Mouse (Mus musculus): ENCODE data around the gene Edn1.

The Edn1 gene

DNA sequence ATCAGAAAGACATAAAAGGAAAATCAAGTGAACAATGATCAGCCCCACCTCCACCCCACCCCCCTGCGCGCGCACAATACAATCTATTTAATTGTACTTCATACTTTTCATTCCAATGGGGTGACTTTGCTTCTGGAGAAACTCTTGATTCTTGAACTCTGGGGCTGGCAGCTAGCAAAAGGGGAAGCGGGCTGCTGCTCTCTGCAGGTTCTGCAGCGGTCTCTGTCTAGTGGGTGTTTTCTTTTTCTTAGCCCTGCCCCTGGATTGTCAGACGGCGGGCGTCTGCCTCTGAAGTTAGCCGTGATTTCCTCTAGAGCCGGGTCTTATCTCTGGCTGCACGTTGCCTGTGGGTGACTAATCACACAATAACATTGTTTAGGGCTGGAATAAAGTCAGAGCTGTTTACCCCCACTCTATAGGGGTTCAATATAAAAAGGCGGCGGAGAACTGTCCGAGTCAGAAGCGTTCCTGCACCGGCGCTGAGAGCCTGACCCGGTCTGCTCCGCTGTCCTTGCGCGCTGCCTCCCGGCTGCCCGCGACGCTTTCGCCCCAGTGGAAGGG, at the start of gene Edn1:
Gene Edn1, plus strand, starts transcription at position 316 of the 561 bp plus-strand sequence.
- DNase-seq, result peak; percentile 20 to 39

DNA sequence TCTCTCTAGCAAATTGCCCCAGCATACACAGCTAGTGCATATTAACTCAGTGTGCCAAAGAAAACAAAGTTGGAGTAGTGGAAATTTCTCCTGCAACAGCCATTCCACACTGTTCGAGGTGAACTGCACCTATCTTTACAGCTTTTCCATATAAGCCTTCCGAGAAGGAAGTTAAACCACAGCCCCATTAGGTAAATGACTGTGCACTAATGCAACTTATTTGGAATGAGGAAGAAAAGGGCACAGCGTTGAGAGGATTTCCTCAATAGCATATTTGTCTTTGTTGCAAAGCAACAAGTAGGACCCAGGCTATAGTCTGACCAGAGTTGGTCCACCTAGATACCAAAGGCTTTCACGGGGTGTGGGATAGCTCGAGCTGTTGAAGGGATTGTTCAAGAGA, 47.5 kb upstream of the Edn1 start:
- no peak for DNase-seq

DNA sequence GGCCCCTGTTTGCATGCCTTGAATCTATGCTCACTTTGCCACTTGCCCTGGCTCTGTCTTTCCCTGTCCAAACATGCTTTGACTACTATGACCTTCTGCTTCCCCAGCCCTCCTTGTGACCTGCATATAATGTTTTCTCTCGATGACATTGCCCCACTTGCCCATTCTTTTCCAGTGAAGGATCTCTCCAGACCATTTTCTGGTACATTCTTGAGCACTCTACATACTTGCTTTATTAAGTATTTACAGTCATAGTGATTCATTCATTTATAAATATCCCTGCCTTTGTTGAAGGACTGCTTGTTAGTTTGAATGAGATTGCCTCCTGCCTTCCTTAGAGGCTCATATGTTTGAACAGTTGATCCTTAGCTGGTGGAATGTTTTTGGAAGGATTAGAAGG, 46.2 kb upstream of the Edn1 start:
- DNase-seq, result no peak

DNA sequence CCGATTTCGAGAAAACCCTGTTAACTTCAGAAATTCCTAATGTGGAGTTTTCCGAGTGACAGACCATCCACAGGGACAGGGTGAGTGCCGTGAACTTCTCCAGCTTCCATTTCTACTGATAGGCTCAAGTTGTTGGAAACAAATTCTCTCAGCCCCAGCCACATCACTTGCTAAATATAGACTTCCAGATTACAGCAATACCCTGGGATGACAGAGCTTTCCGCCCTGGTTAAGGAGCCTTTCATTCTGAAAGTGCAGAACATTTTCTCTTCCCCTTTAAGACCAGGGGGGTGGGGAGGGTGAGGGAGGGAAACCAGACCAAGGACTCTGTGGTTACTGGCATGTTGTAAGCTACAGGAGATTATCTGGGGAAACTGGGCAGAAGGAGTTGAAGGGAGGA, 42.9 kb upstream of the Edn1 start:
- no peak for DNase-seq

DNA sequence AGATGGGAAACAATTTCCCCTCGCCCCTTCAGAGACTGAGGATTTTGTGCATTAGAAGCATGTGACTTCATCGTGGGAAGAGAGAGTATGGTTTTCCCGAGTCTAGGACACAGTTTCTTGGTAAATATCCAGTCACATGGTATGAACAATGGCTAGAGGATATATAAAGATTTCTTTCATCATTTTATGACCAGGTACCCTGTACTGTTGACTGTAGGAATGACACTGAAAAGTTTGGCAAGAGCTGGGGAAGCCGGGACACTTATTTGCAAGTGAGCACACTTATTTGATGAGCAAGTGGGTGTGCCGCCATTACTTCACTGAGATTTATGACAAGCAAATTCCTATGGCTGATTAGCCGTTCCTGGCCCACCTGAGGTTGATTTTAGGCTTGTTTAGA, 40.6 kb upstream of the Edn1 start:
- DNase-seq, result no peak

DNA sequence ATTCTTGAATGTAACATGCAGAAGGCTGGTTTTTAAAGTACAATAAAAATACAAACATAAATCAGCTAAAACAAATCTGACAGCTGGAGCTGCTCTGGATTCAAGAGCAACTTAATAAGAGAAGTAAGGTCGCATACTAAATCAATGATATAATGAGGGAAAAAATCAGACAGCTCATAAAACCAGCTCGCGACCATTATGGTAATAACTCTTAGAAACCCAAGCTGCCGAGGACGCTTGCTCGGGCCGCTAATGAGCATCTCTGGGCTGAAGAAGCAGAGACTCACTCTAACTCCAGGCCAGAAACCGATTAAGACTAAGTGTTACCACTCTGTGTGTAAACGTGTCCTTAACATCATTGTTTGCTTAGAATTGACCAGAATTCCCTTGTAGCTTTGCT, 31.2 kb upstream of the Edn1 start:
- DNase-seq, result no peak

DNA sequence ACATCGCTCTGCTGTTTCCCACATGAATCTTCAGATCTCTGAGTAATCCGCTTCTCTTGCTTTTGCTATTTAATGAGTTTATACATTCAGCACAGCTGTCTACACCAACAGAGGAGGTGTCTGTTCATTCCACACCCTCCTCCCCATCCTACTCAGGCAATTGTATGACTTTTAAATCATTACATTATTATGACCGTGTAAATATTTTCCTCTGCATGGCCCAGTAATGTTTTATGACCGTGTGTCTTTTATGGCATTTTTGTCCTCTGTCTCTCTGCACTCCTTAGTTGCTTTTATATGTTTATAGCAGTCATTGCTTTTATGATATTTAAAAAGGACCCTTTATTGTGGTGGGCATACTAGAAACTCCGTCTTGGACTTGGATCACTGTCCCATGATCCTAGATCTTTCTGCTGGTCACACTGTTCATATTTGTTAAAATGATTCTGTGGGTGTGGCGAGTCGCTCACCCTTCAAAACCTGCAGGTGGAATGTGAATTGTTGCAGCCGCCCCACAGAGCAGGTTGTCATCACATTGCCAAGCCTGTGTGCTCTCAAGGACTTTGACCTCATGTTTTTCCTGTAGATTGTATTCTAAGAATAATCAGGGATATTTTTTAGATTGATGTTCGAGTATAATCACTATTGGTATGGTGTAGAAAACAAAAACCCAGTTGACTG, 24.4 kb upstream of the Edn1 start:
- no peak for DNase-seq

DNA sequence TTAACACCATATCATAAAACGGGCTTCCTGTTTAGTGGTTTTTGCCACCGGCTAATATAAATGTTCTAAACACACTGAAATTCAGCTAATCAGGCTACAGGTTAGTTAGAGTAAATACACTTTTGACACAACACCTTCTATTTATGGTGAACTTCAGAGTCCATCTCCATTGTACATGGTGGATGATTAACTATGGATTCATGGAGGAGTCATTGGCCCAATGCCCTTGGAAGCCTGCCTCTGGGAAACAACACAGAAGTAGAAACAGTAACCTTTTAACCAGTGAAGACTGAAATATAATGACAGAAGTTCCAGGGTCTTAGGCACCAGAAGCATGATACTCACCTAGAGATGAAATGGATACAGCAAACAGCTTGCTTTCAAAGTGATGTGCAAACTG, 23.5 kb upstream of the Edn1 start:
- DNase-seq, result no peak

DNA sequence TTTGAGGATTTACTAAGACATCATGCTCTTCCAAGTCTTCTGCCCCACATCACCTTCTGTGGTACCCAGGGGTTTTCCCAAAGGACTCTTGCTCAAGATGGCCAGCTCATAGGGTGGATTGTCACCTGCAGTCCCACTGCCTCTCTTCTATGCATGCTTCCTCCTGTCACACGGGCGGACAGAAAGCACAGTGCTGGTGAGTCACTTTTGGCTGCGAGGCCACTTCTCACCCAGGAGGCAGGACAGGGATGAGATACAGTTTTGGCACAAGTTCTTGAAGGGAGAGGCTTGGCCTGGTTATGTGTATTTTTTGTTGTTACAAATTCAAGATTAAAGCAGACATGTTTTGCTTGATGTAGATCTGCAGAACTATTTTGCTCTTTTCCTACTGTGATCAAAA, 15.4 kb upstream of the Edn1 start:
- DNase-seq, result no peak

DNA sequence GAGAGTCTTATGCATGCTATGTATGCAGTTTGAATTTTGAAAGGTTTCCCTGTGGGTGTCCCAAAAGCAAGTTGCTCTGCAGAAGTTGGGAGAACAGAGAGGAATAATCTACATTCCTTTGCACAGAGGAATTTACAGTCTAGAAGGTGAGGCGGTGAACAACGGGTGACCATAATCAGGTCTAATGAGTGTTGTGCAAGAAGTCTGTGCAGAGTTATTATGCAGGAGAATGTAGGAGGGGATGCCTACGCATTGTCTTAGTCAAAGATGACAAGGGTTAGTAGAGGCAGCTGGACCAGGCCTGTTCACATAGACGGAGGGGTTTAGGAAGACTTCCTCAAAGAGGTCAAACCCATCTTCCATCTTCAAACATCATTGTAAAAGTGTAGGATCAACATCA, 14.5 kb upstream of the Edn1 start:
- no peak for DNase-seq

DNA sequence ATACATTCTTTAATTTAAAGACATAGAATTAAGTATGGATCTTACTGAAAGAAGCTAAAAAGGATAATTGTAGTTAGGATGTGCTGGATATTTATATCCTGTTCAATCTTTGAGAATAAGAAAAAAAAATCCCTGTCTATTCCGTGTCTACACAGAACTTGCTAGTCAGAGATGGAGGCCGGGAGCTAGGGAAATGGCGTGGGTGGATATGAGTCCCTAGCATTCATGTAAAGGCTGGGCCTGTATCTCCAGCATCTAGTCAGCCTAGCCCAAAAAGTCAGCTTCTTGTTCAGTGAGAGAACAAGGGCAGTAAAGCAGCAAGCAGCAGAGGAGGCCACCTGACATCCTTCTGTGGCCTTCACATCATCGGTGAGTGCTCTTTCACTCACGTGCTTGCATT, 8.7 kb upstream of the Edn1 start:
- no peak for DNase-seq

DNA sequence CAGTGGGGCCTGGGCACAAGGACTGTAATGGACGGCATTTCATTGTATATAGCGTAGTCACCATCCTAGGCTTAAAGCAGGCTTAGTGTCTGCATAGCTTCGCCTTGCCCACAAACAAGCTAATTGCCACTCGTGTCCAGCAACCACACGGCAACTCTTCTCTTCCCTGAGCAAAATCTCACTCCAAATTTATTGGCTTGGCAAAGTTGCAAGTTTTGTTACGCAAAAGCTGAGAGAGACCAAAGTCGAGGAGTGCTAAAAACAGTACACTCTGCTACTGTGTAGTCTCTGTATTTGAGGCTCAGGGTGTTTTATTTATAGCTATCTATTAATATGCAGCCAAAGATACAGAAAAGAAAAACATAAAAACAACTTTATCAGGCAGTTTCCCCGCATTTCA, 3.0 kb upstream of the Edn1 start:
- DNase-seq, result no peak

DNA sequence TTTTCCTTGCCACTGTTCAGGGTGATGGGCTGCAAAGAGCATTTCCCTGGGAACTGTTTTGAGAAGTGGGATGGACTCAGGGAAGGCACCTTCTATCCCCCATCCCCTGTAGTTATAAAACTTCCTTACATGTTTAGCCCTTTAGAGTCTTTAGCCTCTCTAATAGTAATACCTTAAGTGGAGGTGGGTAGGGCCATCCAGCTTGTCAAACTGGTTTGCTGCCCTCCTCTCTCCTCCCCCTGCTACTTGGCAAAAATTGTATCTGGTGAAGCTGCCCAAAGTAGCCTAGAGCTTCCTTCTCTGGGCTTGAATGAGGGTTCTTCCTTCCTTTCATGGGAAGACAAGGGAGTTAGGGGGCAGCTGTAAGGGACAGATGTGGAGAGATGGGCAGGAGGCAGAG, 2.5 kb upstream of the Edn1 start:
- no peak for DNase-seq

DNA sequence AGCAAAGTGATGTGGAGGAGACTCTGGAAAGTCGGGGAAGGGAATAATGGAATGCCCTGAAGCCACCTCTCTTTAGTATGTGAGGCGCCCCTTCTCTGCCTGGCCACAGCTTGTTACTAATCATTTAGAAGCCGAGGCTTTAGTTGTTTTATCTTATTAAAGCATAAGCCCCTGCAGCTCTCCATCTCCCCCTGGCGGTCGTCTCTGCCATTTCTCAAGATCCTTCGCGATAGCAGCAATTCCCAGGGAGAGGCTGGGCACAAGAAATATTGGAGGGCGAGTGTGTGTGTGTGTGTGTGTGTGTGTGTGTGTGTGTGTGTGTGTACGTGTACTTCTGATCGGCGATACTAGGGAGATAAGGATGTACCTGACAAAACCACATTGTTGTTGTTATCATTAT, 709 bp upstream of the Edn1 start:
- DNase-seq, result peak; percentile 36 to 76

DNA sequence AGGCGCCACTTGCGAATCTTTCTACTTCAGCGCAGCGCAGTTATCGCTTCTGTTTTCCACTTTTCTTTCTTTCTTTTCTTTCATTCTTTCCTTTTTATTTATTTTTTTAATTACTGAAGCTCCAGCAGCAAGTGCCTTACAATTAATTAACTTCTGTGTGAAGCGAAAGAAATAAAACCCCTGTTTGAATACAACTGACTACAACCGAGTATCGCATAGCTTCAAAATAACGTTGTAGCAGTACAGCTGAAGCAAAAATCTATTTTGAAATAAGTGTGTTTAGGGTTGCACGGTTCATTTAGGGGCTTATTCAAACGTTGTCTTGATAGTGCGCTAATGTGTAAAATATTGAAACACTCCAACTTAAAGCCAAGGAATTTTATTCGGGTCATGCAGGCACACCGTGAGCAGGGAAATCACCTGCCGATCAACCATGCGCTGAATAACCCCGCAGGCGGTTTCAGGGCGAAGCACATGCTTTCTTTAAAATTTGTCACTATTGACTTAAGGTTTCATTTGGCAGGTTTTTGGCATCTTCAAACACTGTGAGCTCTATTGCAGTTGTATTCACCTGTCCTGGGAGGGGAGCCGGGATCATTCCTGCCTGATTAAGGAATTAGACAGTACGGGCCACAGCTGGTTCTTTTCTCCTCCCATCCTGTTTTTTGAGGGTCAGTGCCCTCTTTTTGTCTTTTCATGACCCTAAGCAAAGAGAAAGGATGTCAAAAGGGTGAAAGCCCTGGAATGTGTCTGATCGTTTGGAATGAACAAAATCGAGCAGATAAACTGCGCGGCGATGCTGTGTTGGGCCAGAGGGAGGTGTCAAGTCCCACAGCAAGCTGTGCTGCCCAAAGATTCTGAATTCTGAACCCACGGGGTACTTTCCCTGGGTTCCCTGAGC, 935 bp downstream of the Edn1 start:
- DNase-seq, result no peak

DNA sequence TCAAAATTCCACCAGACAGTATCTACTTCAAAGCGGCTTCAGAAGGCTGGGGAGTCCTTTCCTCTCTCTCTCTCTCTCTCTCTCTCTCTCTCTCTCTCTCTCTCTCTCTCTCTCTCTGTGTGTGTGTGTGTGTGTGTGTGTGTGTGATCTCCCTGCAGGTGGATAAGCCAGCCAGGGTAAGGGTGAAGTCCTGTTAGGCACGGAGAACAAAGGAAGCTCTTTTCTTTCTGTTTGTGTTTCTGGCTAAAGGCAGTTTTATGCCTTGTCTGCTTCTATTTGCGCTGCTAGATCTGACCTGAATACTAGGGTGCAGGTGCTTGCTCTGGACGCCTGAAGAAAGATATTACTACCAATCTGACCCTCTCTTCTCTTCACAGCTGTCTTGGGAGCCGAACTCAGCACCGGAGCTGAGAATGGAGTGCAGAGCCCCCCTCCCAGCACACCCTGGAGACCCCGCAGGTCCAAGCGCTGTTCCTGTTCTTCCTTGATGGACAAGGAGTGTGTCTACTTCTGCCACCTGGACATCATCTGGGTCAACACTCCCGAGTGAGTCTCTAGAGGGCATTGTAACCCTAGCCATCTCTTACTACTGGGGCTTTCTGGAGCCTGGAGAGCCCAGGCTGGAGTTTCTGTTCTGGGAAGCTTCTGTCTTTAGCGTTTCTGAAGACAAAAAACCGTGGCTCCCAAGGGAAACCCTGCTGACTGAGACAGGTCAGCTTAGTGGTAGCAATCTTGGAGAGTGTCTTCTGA, 2.1 kb downstream of the Edn1 start:
- DNase-seq, result no peak

DNA sequence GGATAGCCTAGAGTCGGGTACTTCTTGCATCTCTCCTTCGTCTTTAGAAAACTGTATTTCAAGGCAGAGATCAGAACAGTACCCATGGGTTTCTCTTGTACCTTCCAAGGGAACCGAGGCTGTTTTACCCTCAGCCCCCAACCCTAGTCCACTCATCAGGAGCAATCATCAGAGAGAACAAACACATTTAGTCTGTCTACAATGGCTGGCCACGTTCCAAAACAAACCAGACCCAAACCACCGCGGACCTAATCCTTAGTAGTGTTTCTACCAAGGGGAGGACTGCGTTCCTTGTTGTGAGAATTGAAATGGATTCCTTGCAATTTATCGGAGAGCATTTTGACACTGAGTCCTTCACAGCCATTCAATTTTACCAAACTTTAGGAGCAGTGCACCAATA, 2.9 kb downstream of the Edn1 start:
- no peak for DNase-seq

DNA sequence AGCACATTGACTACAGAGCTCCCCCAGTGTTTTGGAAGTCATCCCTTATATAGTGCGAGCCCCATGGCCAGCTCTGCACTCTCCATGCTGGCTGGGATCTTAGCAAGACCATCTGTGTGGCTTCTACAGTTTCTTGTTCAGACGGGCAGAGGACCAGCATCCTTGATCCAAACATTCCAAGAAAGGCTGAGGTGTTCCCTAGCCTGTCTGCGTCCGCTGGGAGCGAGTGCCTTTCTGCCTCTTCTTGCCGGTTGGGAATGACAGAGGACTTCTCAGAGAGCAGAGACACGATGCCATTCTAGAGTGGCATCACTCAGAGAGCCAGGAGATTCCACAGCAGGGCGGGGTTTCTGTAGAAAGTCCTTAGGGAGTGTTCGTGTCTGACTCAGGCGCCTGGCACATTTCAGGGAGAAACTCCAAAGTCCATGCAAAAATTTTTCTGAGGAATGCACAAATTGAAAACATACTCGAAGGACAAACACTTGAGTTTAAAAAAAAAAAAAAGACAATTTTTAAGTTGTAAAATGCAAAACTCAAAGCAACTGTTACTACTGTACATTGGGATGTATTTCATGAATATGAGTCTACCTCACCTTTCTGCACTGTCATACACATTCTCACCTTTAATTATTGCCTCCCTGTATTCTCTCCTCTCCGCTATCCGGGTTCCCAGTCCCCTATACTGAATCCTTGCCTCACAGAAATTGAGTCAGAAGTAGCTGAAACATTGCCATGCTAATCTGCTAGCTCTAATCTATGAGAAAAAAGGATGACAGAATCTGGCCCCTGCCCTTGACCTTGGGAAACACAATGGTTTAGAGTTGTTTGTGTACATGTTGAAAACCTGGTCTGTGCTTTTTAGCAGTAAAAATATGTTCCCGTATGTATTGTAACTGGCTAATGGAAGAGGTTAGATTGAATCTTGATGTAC, 5.9 kb downstream of the Edn1 start:
- no peak for DNase-seq

DNA sequence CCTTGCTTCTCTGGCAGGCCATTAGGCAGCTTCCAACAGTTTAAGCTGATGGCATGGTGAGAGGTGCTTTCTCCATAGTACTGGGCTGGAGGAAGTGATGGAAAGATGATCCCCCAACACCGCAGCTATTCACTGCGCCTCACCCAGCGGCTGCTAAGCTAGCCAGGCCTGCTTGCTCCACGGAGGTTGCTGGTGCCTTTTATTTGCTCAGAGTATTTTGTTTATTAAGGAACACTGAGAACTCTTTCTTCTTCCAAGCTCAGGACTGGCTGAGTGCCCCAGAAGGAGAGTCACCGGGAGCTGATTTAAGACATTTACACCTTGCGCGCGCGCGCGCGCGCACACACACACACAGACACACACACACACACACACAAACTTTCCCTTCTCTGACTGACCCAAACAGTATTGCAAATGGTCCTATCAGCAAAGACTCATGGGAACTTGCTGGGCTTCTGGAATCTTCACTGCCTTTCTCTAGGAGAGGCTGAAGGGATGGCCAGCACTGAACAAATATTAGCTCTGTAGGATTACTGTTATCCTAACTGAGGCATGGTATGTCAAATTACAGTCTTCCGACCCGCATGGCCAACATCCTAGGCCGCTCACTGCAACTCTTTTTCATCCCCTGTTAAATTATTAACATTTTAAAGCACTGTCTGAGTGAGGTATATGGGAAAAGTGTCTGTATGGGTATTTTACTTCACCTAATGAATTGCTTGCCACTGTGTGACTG, 7.3 kb downstream of the Edn1 start:
- no peak for DNase-seq

DNA sequence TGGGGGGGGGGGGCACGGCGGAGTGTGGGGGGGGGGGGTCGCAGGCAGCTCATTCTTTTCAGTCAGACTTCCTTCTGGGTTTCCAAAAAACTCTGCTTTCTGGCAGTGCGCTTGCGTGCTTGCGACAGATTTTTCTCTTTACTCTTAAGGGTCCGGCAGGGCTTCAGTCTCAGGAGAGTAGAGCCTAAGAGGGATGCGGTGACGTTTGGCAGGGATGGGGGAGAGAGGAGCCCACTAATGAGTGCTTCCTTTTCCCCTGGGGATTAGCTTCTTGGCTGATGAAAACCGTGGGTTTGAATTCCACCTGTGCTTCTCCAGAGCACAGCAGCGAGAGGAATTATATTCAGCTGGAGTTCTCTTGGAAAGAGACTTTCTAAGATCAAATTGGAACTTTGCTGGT, 8.5 kb downstream of the Edn1 start:
- DNase-seq, result no peak

DNA sequence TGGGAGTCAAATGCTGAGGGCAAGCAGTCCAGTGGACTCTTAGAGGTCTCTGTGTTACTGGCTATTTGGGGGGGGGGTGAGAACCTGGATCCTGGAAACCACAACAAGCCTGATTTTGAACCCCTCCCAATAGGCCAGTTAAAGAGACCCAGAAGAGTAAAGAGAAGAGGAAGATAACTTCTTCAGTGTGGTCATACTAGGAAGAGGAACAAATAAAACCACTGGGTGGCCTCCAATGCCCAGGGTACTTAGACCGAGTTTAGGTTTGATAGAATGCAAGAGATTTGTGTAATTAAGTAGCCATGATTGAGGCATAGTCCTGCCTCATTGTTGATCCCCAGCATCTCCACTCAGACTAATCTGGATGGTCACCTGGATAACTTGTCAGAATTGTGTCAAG, 14.4 kb downstream of the Edn1 start:
- no peak for DNase-seq

DNA sequence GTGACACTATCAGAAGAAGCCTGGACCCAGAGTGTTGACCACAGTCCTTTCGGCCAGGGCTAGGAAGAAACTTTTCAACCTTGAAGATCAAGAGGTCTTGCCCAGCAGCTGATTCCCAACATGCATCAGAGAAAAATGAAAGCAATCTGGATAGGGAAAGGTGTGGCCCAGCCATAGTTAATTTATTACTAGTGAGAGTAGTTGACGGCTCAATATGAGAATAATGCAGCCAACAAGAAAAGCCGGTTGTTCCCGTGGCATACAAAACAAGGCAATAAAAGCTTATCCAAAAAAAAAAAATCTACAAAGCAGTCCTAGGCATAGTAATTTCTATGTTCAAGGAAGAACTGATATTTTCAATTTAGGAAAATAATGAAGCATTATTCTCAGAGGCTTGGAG, 16.5 kb downstream of the Edn1 start:
- no peak for DNase-seq

All from spleen, adult 18-20 months (tissue).